ENCODE assay signal across 10 mouse cellular contexts in the genomic region with DNA sequence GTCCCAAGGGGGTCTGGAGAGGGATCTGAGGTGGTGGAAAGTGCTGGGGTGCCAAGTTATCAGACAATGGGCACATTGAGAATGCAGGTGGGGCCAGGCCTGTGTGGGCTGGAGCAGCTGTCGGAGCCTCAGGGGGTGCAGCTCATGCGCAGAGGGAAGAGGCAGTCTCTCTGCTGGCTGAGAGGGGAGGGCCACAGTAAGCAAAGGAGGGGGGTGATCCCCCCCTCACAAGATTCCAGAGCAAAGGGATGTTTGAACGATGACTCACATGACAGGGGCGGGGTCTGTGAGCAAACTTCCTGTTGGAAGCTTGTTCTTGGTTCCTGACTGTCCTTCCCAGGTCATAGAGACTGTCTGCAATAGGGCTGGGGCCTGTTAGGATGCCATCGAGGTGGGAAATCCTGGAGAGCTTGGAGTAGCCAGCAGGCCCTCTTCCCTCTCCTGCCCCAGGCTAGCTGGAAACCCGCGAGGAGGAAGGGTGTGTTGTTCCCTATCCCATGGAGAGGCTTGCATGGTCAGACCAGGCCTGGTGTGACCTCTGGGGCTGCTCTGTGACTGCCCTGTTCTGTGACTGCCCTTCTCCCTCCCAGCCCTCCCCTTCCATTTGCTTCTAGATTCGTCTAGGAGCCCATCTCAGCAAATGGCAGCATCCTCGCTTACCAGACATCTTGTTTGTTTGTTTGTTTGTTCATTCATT. TPM values are rescaled to one million over a fixed set of nuclear protein-coding genes. Genes with fewer than 3 reads are reported as not detected.
DNase-seq lines count a peak whose midpoint lies in the region; ATAC-seq lines count a peak whose summit lies in the region.
"Had no signal": no experiment of that assay in that cellular context is flagged by ENCODE, and none has a peak within 500 bp of the region (broad histone marks: within the 10 kb centered on the region; RNA-seq: fewer than 3 reads in every experiment).

No protein-coding gene starts in this region.

- no peak overlapping the region for H3K4me2 ChIP-seq in forebrain, embryonic 13.5 days
- peak overlapping the region; percentile 25; the same call in 1 of the 2 replicates for H3K4me2 ChIP-seq in kidney, embryonic 15.5 days
- no peak overlapping the region for H3K4me2 ChIP-seq in midbrain, embryonic 15.5 days

- ATAC-seq in forebrain, embryonic 13.5 days: no peak
- peak; percentile 73 for ATAC-seq in kidney, embryonic 15.5 days (replicated peaks; ENCODE audit: low FRiP score)
- no peak for ATAC-seq in midbrain, embryonic 15.5 days (replicated peaks)

- H3K4me1 ChIP-seq in forebrain, embryonic 10.5 days: peaks cover 44% of the 10 kb centered on the region
- H3K4me1 ChIP-seq in forebrain, embryonic 13.5 days: peaks cover 6% of the 10 kb centered on the region
- H3K4me1 ChIP-seq in kidney, embryonic 15.5 days: peaks cover 82% of the 10 kb centered on the region
- H3K4me1 ChIP-seq in midbrain, embryonic 15.5 days: no peaks in the 10 kb centered on the region

- 62% methylated on average over 9 of the region's 9 CpGs for WGBS in forebrain, embryonic 10.5 days
- WGBS in forebrain, embryonic 13.5 days: 57% methylated on average over 9 of the region's 9 CpGs
- WGBS in kidney, embryonic 15.5 days: 50% methylated on average over 9 of the region's 9 CpGs
- 55% methylated on average over 9 of the region's 9 CpGs for WGBS in midbrain, embryonic 15.5 days

- peak overlapping the region; percentile 78 for H3K27ac ChIP-seq in forebrain, embryonic 10.5 days
- H3K27ac ChIP-seq in forebrain, embryonic 13.5 days: no peak overlapping the region
- peak overlapping the region; percentile 84 for H3K27ac ChIP-seq in kidney, embryonic 15.5 days
- no peak overlapping the region for H3K27ac ChIP-seq in midbrain, embryonic 15.5 days
- H3K27ac ChIP-seq: layer of hippocampus, adult 2 months had no signal

- no peak for DNase-seq in forebrain, embryonic 10.5 days (ENCODE audit: extremely low spot score, low spot score)
- peak; percentile 97 for DNase-seq in ZHBTc4 (ENCODE audit: low read depth, low spot score)
- DNase-seq in heart, adult 11 months: peak; percentile 94
- DNase-seq in lung, postnatal 14 days: peak; percentile 58
- DNase-seq in spleen, adult 12 weeks (ENCODE audit: low spot score): no peak

- H3K27me3 ChIP-seq in forebrain, embryonic 10.5 days (ENCODE audit: poor library complexity, severe bottlenecking): peaks cover 22% of the 10 kb centered on the region
- H3K27me3 ChIP-seq in forebrain, embryonic 13.5 days: no peaks in the 10 kb centered on the region
- H3K27me3 ChIP-seq in kidney, embryonic 15.5 days: no peaks in the 10 kb centered on the region
- H3K27me3 ChIP-seq in midbrain, embryonic 15.5 days (replicated peaks): no peaks in the 10 kb centered on the region

- no peaks in the 10 kb centered on the region for H3K36me3 ChIP-seq in forebrain, embryonic 10.5 days (replicated peaks)
- H3K36me3 ChIP-seq in forebrain, embryonic 13.5 days (ENCODE audit: poor library complexity, severe bottlenecking): no peaks in the 10 kb centered on the region
- no peaks in the 10 kb centered on the region for H3K36me3 ChIP-seq in kidney, embryonic 15.5 days
- no peaks in the 10 kb centered on the region for H3K36me3 ChIP-seq in midbrain, embryonic 15.5 days (replicated peaks)
- H3K36me3 ChIP-seq: G1E had no signal

- H3K9me3 ChIP-seq in forebrain, embryonic 10.5 days: no peaks in the 10 kb centered on the region
- no peaks in the 10 kb centered on the region for H3K9me3 ChIP-seq in forebrain, embryonic 13.5 days (replicated peaks)
- H3K9me3 ChIP-seq in kidney, embryonic 15.5 days (replicated peaks): no peaks in the 10 kb centered on the region
- H3K9me3 ChIP-seq in midbrain, embryonic 15.5 days: no peaks in the 10 kb centered on the region
- H3K9me3 ChIP-seq: G1E had no signal

- no peak overlapping the region for H3K4me3 ChIP-seq in forebrain, embryonic 10.5 days
- H3K4me3 ChIP-seq in forebrain, embryonic 13.5 days: no peak overlapping the region
- H3K4me3 ChIP-seq in kidney, embryonic 15.5 days (replicated peaks): no peak overlapping the region
- no peak overlapping the region for H3K4me3 ChIP-seq in midbrain, embryonic 15.5 days
- H3K4me3 ChIP-seq: layer of hippocampus, adult 2 months had no signal

- H3K9ac ChIP-seq in forebrain, embryonic 13.5 days: no peak overlapping the region
- H3K9ac ChIP-seq in kidney, embryonic 15.5 days: no peak overlapping the region
- no peak overlapping the region for H3K9ac ChIP-seq in midbrain, embryonic 15.5 days

RNA-seq across cellular contexts. Expression of a gene that starts 16.5 kb away (rescaled TPM):
- 7.2 and 8.4 TPM in 2 replicates for polyA plus RNA-seq in forebrain, embryonic 10.5 days (2016; fragmentation: Nextera tagmentation; extraction: Ambion mirVana)
- 0.53 and 0.58 TPM in 2 replicates for polyA plus RNA-seq in forebrain, embryonic 13.5 days (2015; fragmentation: Nextera tagmentation; extraction: Ambion mirVana)
- 80.8 and 81.7 TPM in 2 replicates for polyA plus RNA-seq in kidney, embryonic 15.5 days (2015; fragmentation: Nextera tagmentation; extraction: Ambion mirVana)
- 6.9 and 8.5 TPM in 2 replicates for polyA plus RNA-seq in midbrain, embryonic 15.5 days (2015; fragmentation: Nextera tagmentation; extraction: Ambion mirVana)
- polyA plus RNA-seq: G1E had no signal

RNA-seq across cellular contexts. Expression of a gene that starts 46.4 kb away (rescaled TPM):
- polyA plus RNA-seq in forebrain, embryonic 10.5 days (2016; fragmentation: Nextera tagmentation; extraction: Ambion mirVana): 7.6 and 8.4 TPM in 2 replicates
- polyA plus RNA-seq in forebrain, embryonic 13.5 days (2015; fragmentation: Nextera tagmentation; extraction: Ambion mirVana): 6.9 and 9.8 TPM in 2 replicates
- 9.9 and 11.7 TPM in 2 replicates for polyA plus RNA-seq in kidney, embryonic 15.5 days (2015; fragmentation: Nextera tagmentation; extraction: Ambion mirVana)
- 5.7 and 9.6 TPM in 2 replicates for polyA plus RNA-seq in midbrain, embryonic 15.5 days (2015; fragmentation: Nextera tagmentation; extraction: Ambion mirVana)

Comparison
In these comparisons a context has a peak if more than half of its experiments do, and no peak if none do; other contexts are left out.
1. H3K27ac ChIP-seq: peak in forebrain, embryonic 10.5 days (single experiment) and kidney, embryonic 15.5 days (single experiment); none in forebrain, embryonic 13.5 days (single experiment) and midbrain, embryonic 15.5 days (single experiment).
2. DNase-seq: peak in ZHBTc4 (single experiment), heart, adult 11 months (single experiment) and lung, postnatal 14 days (single experiment); none in forebrain, embryonic 10.5 days (single experiment) and spleen, adult 12 weeks (single experiment).